Mouse (Mus musculus): ENCODE measurements around the gene Nfix.

DNA sequence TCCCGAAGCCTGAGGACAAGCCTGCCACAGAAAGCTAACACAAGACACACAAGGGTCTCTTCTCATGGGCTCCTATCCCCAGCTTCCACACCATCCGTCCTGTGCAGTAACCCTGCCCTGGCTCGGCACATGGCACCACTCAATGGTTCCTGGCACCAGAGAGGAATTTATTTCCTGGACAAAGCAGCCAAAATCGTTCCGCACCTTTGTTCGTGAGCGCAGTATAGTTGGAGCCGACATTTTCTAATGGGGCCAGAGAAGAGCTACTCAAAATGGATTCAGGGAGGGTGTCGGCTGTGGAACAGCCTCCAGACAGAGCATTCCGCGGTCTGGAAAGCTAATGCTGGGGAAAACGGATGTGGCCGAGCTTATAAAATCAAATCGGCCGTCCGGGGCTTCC is 50.6 kb downstream of the Nfix start:
- no peak for TF ChIP-seq CTCF (conservative IDR thresholded peaks at IDR 0.05; ENCODE audit: insufficient read depth, insufficient read length, low read depth, low read length)
- TF ChIP-seq POLR2A (IDR thresholded peaks at IDR 0.05; ENCODE audit: low read depth, low read length): no peak

All from kidney, adult 2 months (tissue).